Mouse (Mus musculus) heart, embryonic 15.5 days (tissue): Measurements from ENCODE around the gene Hnrnpu. TPM values are rescaled to one million over a fixed set of nuclear protein-coding genes. Genes with fewer than 3 reads are reported as not detected.

Source experiments
- ATAC-seq: fragments of 200-750 bp; cut with Nextera tagmentation; replicated peaks from 2 replicates; pipeline ENCODE4 v1.8.0; 2017; ENCODE audit warnings: low read depth, moderate TSS enrichment; ENCODE audit not compliant: insufficient number of reproducible peaks, insufficient read depth, low FRiP score
- H3K27ac ChIP-seq: fragments of 300-500 bp; sonication (generic); 2 replicates; pipeline ENCODE4 v1.5.1; 2015; ENCODE audit warnings: mild to moderate bottlenecking, inconsistent platforms
- H3K27me3 ChIP-seq: fragments of 300-500 bp; sonication (generic); 2 replicates; pipeline ENCODE4 v1.6.1; 2015; ENCODE audit warnings: inconsistent platforms
- H3K36me3 ChIP-seq: fragments of 300-500 bp; sonication (generic); 2 replicates; pipeline ENCODE4 v1.6.1; 2015; ENCODE audit warnings: mild to moderate bottlenecking, inconsistent platforms
- H3K4me1 ChIP-seq: fragments of 300-500 bp; sonication (generic); replicated peaks from 2 replicates; pipeline ENCODE4 v1.6.1; 2015; ENCODE audit warnings: inconsistent platforms
- H3K4me2 ChIP-seq: fragments of 300-500 bp; sonication (generic); 2 replicates; pipeline ENCODE4 v1.6.1; 2015; ENCODE audit warnings: inconsistent platforms, mild to moderate bottlenecking, moderate library complexity
- H3K4me3 ChIP-seq: fragments of 300-500 bp; sonication (generic); 2 replicates; pipeline ENCODE4 v1.5.1; 2015; ENCODE audit warnings: mild to moderate bottlenecking, inconsistent platforms
- H3K9ac ChIP-seq: fragments of 300-500 bp; sonication (generic); 2 replicates; pipeline ENCODE4 v1.6.1; 2015; ENCODE audit warnings: mild to moderate bottlenecking, inconsistent platforms
- H3K9me3 ChIP-seq: fragments of 300-500 bp; sonication (generic); replicated peaks from 2 replicates; pipeline ENCODE4 v1.6.1; 2016; ENCODE audit warnings: inconsistent platforms
- WGBS: fragments of 180-500 bp; shearing (Covaris S2); methylation state at CpG from one replicate; pipeline ENCODE4 v1.1.7; 2015; ENCODE audit warnings: mixed read lengths; 5-methylcytosine and 5-hydroxymethylcytosine counted together
- polyA plus RNA-seq: library from polyadenylated mRNA; unstranded; fragments of >200 nt; fragmentation: Nextera tagmentation; extraction: Ambion mirVana; gene quantifications from 2 replicates; pipeline ENCODE4 v1.2.1, GENCODE M21; 2015

The Hnrnpu gene
- polyA plus RNA-seq, 1 experiment from 2014 or later: 227 TPM

DNA sequence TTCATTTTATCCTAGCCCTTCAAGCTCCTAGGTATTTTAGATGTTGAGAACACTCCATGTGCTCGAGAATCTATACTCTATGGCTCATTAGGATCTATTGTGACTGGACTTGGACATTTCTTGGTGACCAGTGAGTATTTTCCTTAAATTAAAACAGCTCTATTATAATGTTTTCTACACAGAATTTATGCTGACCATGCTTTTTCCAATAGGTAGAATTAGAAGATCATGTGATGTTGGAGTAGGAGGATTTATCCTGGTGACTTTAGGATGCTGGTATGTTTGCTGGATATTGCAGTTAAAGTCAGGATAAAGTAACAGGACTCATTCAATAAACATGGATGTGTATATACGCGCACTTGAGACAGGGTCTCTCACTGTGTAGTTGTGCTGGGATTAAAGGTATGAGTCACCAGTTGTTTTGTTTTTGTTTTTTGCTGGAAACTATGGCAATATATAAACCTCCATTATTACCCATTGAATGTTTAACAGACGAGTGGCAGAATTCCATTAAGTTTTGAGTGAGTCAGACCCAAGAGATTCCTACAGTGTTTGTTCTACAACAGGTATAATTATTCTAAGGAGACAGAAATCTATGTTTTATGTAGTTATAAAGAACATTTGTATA, 15.8 kb downstream of the Hnrnpu start:
- ATAC-seq: no peak
- Histone ChIP-seq H3K4me1 (peaks cover 24% of the 10 kb centered on the region), H3K4me3 (no peak overlapping the region; the same call in 1 of the 2 replicates), H3K27me3 (no peaks in the 10 kb centered on the region), H3K4me2 (peak overlapping the region; percentile 64), H3K36me3 (peaks cover 46% of the 10 kb centered on the region), H3K27ac (peak overlapping the region; percentile 100), H3K9ac (no peak overlapping the region), H3K9me3 (no peaks in the 10 kb centered on the region)
- WGBS: 72% methylated on average over 4 of the region's 4 CpGs

DNA sequence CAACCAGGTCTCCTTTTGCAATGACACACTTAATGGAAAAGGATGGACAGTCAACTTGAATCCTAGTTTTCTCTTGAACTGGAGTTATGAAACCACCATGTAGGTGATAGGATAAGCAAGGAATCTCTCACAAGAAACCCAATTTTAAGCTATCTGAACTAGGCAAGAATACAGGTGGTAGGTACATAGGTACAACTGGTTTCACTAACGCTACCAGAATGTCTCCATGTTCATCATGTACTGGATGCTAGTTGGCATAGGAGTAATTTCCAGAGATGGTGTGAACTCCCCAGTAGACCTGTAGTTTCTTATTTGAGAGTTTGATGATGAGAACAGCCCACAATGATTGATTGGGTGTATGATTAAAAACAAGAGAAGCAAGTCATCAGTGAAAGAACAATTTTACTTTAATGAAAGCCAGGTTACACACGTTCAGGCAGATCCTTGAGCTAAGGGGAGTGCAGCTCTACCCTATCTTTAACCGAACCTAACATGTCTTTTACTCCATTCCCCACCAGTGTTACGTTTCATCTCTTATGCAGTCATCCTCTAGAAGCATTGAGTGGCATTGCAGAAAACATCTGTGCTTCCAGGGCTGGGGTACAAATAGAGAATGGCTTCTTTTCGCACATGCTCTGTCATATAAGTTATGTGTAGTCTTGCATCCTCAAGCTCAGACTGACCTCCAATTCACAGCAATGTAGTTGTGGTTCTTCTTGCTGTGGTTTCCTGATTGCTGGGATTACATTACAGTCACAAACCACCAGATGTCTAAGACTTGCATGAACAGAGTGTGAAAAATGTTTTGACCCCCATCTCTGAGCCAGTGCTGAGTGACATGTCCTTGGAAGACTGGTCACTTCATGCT, 16.6 kb downstream of the Hnrnpu start:
- Histone ChIP-seq H3K9ac (peak overlapping the region; percentile 83), H3K4me3 (peak overlapping the region; percentile 81), H3K4me1 (peaks cover 27% of the 10 kb centered on the region), H3K36me3 (peaks cover 40% of the 10 kb centered on the region), H3K9me3 (no peaks in the 10 kb centered on the region), H3K27me3 (no peaks in the 10 kb centered on the region), H3K27ac (peak overlapping the region; percentile 100), H3K4me2 (peak overlapping the region; percentile 64)
- no peak for ATAC-seq
- 42% methylated on average over 5 of the region's 5 CpGs for WGBS

DNA sequence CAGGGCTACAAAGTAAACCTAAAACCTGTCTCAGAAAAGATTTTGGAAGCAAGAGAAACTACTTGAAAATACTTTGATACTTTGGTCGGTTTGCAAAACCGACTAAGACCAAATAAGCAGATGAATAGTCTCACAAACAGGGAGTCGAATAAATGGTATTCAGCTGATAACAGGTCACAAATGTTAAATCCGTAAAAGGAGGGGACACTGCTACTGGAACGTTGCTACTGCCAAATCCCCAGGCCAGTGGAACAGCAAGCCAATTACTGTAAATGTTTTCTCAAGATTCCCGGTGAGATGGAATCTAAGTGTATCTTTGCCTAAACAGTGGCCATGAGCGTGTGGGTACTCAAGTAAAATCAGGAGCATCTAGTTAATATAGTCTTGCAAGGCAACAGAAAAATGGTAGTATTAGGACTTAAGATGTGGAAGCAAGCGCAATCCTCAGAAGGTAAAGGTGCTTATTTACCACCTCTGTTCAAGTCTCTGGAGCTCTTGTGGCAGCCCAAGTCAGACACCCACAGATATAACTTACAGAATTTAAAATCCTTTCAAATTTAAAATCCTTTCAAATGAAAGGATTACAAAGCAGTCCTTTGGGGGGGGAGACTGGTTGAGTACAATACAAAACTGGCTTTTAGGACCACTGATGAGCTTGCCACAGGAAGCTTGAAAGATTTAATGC, 17.4 kb downstream of the Hnrnpu start:
- peak overlapping the region; percentile 81 for H3K4me3 ChIP-seq
- 14% methylated on average over 8 of the region's 8 CpGs for WGBS

DNA sequence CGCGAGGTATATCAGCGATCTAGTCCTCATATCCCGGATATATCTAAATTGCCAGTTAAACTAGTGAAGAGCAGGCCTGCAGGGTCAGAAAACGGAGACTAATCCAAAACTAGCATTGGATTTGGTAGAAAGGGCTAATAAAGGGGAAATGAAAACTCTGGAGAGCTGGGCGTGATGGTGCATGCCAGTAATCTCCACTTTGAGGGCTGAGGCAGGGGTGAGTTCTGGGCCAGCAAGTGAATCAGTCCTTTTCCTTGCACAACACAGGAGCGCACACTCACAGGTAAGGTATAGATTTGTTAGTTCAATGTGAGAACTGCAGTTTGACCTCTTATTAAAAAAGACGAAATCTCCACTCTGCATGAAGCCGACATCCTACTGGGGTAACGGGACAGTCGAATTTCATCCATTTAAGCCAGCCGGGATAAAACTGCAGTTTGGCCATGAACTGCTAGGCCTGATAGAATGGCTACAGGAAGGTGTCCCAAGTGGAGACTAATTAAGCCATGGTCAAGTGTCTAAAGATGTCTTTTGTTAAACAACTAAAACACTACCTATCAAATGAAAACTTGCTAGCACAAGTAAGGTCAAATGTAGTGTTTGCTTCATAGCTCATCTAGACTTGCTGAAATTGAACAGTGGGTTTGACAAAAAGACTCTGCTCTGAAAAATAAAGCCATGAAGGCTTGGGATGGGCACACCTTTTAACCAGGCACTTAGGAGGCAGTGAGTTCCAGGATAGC, 18.1 kb downstream of the Hnrnpu start:
- peak overlapping the region; percentile 83 for H3K9ac ChIP-seq
- ATAC-seq: no peak
- H3K36me3 ChIP-seq: peaks cover 28% of the 10 kb centered on the region
- peak overlapping the region; percentile 100 for H3K27ac ChIP-seq
- peak overlapping the region; percentile 64 for H3K4me2 ChIP-seq
- no peaks in the 10 kb centered on the region for H3K27me3 ChIP-seq
- peaks cover 27% of the 10 kb centered on the region for H3K4me1 ChIP-seq
- no peaks in the 10 kb centered on the region for H3K9me3 ChIP-seq
- 1% methylated on average over 12 of the region's 12 CpGs for WGBS
- peak overlapping the region; percentile 81 for H3K4me3 ChIP-seq

More for the DNA sequence above, 17.4 kb downstream of the Hnrnpu start:
- Histone ChIP-seq H3K9ac (peak overlapping the region; percentile 83), H3K36me3 (peaks cover 35% of the 10 kb centered on the region), H3K4me2 (peak overlapping the region; percentile 64), H3K9me3 (no peaks in the 10 kb centered on the region), H3K27ac (peak overlapping the region; percentile 100), H3K27me3 (no peaks in the 10 kb centered on the region), H3K4me1 (peaks cover 27% of the 10 kb centered on the region)
- ATAC-seq: no peak

DNA sequence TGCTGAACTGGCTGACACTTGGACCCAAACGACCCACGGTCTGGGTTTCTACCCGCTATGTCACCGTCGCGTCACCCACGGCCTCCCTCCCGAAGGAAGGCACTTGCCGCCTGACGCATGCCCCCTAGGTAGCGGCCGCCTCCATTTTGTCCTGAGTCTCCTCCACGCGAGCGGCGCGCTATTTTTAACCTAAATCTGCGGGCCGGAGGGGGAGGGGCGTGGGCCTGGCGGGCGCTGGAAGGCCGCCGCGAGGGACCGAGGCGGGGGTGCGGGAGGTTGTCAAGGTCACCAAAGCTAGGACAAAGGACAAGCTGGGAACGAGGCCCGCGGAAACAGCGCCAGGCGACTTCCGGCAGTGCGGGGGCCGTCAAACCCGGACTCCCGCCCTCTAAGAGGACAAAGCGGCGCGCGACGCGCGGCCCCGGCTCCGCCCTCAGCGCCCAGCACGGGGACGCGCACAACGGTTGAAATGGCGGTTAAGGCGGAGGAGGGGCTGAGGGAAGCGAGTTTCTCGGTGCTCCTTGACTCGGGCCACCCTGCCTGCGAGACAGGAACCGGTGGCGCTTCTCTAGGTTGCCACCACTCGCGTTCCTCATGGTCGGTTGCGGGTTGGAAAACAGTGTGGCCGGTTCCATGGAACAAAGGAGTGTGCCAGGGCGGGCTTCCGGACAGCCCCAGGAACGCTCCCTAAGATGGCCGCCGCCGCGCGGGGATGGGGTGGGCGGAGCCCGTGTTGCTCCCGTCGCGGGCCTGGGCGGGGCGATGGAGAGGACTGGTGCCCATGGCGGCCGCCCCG, 19.0 kb downstream of the Hnrnpu start, which contains the start of gene Cox20:
TSS of gene Cox20 (plus strand) at position 742 of the 796 bp plus-strand sequence.
- Histone ChIP-seq H3K4me3 (peak within 1 kb of the TSS; percentile 81), H3K9me3 (no peaks in the 10 kb centered on the region), H3K27me3 (no peaks in the 10 kb centered on the region), H3K9ac (peak within 1 kb of the TSS; percentile 83), H3K4me2 (peak within 1 kb of the TSS; percentile 64), H3K27ac (peak within 1 kb of the TSS; percentile 100), H3K4me1 (peaks cover 27% of the 10 kb centered on the region), H3K36me3 (peaks cover 23% of the 10 kb centered on the region)
- ATAC-seq: peak; percentile 93
- under 1% methylated on average over 83 of the region's 83 CpGs for WGBS

DNA sequence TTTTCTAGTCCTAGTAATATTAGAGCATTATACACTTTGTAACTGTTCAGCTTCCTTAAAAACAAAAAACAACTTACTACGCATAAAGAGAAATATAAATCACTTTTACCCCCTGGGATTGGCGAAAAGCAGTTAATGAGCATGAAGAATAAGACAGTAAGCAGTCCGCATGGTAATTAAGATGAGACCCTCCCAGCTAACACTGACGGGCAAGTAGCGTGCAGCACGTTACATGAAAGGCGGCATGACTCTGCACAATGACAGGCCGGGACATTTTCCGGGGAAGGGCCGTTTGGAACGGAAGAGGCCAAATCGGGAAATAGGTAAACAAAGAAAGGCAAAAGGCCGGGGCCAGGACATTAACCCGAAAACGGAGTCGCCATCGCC, 19.6 kb downstream of the Hnrnpu start:
- Histone ChIP-seq H3K9ac (peak overlapping the region; percentile 83), H3K27me3 (no peaks in the 10 kb centered on the region), H3K27ac (peak overlapping the region; percentile 100), H3K4me2 (peak overlapping the region; percentile 64), H3K4me3 (peak overlapping the region; percentile 81), H3K36me3 (peaks cover 17% of the 10 kb centered on the region), H3K4me1 (peaks cover 27% of the 10 kb centered on the region), H3K9me3 (no peaks in the 10 kb centered on the region)
- peak; percentile 71 for ATAC-seq
- under 1% methylated on average over 17 of the region's 17 CpGs for WGBS

DNA sequence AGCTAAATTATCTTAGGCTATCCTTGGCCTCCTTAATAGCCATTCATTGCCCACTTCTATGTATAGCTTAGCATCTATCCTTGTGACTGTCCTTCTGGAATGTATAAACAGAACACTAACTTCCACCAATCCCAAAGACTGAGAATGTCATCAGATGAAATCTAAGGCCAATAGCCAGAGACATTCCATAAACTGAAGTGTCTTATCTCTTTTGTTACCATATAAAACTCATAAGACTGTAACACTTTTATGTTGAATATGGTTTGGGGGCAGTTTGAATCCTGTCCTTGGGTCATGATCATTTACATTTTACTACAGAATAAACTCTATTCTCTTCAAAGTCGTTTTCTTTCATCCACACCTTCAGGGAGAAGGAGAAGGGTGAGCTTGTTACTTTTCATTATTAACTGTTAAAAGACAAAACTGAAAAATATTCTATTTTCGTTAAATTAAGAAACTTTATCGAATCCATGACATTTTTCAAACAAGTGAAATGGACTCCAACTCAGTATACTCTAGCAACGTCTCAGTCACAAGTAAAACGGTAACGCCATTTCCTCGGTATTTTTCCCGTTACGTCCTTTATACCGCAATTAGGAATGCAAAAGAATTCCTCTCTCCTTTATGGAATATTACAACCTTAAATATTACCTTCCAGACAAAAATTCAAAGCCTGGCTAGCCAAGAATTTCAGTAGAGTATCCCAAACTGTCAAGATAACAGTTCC, 20.2 kb downstream of the Hnrnpu start:
- ATAC-seq: no peak
- peak overlapping the region; percentile 83 for H3K9ac ChIP-seq
- WGBS: 35% methylated on average over 10 of the region's 10 CpGs

DNA sequence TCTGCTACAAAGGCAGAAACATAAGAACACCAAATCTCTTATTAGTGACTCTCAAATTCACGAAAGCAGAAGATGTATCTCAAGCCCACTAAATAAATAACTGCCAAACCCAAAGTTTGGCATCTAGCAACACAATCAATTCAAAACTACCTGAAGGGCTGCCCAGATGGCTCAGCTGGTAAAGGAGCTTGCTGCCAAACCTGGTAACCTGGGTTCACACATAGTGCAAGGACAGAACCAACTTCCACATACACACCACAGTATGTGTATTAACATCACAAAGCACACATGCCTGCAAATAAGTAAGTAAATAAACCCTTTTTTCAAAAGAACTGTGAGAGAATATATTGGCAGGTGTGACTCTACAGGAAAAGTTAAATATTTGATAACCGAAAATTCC, 23.4 kb downstream of the Hnrnpu start:
- WGBS: 87% methylated on average over 2 of the region's 2 CpGs
- Histone ChIP-seq H3K4me3 (no peak overlapping the region), H3K4me1 (peaks cover 11% of the 10 kb centered on the region), H3K4me2 (no peak overlapping the region), H3K27ac (no peak overlapping the region), H3K36me3 (no peaks in the 10 kb centered on the region), H3K9ac (no peak overlapping the region), H3K27me3 (no peaks in the 10 kb centered on the region), H3K9me3 (no peaks in the 10 kb centered on the region)
- ATAC-seq: no peak

More for the DNA sequence above, 20.2 kb downstream of the Hnrnpu start:
- Histone ChIP-seq H3K4me3 (peak overlapping the region; percentile 81), H3K36me3 (peaks cover 12% of the 10 kb centered on the region), H3K27me3 (no peaks in the 10 kb centered on the region), H3K9me3 (no peaks in the 10 kb centered on the region), H3K4me1 (peaks cover 24% of the 10 kb centered on the region), H3K4me2 (peak overlapping the region; percentile 64), H3K27ac (peak overlapping the region; percentile 100)

DNA sequence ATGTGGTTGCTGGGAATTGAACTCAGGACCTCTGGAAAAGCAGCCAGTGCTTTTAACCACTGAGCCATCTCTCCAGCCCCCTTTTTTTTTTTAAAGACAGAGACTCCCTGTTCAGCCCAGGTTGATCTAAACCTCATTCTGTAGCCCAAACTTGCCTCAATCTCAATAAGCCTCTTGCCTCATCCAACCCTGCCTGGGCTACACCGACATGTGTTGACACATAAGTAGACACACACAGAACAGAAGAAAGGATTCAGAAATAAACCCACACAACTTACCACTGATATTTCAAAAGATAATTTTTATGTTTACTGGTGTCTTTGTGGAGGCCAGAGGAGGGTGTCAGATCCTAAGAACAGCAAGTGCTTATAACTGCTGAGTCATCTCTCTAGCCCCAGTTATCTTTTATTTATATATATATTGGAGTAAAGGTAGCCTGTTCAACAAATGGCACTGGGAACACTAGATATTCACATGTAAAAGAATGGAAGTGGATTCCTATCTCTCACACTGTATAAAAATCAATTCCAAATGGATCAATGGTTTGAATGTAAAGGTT, 24.5 kb downstream of the Hnrnpu start:
- no peaks in the 10 kb centered on the region for H3K36me3 ChIP-seq
- no peak overlapping the region for H3K9ac ChIP-seq
- H3K4me1 ChIP-seq: peaks cover 11% of the 10 kb centered on the region
- no peaks in the 10 kb centered on the region for H3K27me3 ChIP-seq
- no peaks in the 10 kb centered on the region for H3K9me3 ChIP-seq
- ATAC-seq: no peak
- H3K4me2 ChIP-seq: no peak overlapping the region
- no peak overlapping the region for H3K4me3 ChIP-seq
- H3K27ac ChIP-seq: no peak overlapping the region
- WGBS: 93% methylated on average over 1 of the region's 1 CpGs
